In the genomic region with DNA sequence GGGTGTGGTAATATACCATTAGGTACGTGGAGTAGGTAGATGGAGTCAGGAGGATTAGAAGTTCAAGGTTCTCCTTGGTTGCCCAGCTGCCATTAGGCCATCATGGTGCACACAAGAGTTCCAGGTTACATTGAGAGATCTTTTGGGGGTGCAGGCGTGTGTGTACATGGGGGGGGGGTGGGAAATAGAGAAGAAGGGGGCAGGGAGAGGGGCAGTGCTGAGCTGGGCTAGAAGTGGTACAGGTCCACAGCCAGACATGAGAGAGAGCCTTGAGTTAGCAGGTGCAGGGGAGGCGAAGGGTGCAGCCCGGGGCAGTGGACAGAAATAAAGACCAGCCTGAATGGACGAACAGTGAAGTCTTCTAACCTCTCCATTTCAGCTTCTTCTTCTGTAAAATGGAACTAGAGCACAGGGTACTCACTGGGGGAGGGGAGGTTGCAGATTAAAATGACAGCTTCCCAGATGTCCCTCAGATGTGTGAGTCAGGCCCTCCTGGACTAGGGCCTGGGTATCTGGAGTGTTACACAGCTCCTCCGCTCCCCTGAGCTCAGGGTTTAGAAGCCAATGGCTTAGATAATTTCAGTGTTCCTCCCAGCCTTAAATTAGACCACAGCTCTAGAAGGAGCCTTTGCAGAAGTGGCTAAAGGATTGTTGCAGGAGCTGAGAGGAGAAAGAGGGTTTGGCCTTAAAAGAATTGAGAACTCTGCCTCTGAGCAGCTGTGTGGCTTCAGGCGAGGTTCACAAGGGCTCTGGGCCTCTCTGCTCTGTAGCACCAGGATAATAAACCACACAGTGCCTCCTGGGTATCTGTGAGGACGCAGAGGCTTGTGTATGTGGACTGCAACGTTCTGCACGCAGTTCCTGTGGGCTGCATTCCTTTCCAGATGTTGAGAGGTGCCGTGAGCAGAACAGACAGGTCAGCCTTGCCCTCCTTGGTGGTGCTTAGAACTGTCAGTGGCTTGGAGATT, we compare ENCODE assay signal across 8 mouse cellular contexts. TPM values are rescaled to one million over a fixed set of nuclear protein-coding genes. Genes with fewer than 3 reads are reported as not detected.
DNase-seq lines count a peak whose midpoint lies in the region; ATAC-seq and TF ChIP-seq lines count a peak whose summit lies in the region.

No protein-coding gene starts in this region.

- no peak overlapping the region for H3K9ac ChIP-seq in embryonic facial prominence, embryonic 15.5 days
- H3K9ac ChIP-seq in liver, embryonic 15.5 days = peak overlapping the region; percentile 53; the same call in 1 of the 2 replicates

- peaks cover 11% of the 10 kb centered on the region for H3K36me3 ChIP-seq in kidney, adult 2 months (ENCODE audit: control insufficient read depth, insufficient read depth, low read length)
- H3K36me3 ChIP-seq in G1E (replicated peaks) = peaks cover 53% of the 10 kb centered on the region
- peaks cover 56% of the 10 kb centered on the region for H3K36me3 ChIP-seq in embryonic facial prominence, embryonic 15.5 days
- peaks cover 25% of the 10 kb centered on the region for H3K36me3 ChIP-seq in liver, embryonic 15.5 days (replicated peaks)

- H3K4me3 ChIP-seq in kidney, adult 2 months (ENCODE audit: insufficient read depth, low read depth, low read length) = no peak overlapping the region
- peak overlapping the region; percentile 10; the same call in 1 of the 2 replicates for H3K4me3 ChIP-seq in G1E (ENCODE audit: low read depth, low read length)
- H3K4me3 ChIP-seq in embryonic facial prominence, embryonic 15.5 days (replicated peaks) = no peak overlapping the region
- peak overlapping the region; percentile 36; the same call in 1 of the 2 replicates for H3K4me3 ChIP-seq in liver, embryonic 15.5 days (replicated peaks)

- no peak for DNase-seq in kidney, adult 2 months
- DNase-seq in kidney, postnatal 4 days = no peak
- DNase-seq in G1E (ENCODE audit: low spot score) = no peak
- no peak for DNase-seq in layer of hippocampus, adult 8-10 months (ENCODE audit: low spot score in 2 of 2)
- no peak for DNase-seq in ovary, adult 18-20 months (ENCODE audit: low spot score)
- DNase-seq in cerebellum, postnatal 14 days = no peak

- TF ChIP-seq POLR2A in kidney, adult 2 months (IDR thresholded peaks at IDR 0.05; ENCODE audit: low read depth, low read length) = no peak

- 73% methylated on average over 11 of the region's 11 CpGs for WGBS in kidney, adult 2 months
- WGBS in embryonic facial prominence, embryonic 15.5 days = 52% methylated on average over 11 of the region's 11 CpGs
- WGBS in liver, embryonic 15.5 days (ENCODE audit: insufficient replicate concordance) = 31% methylated on average over 11 of the region's 11 CpGs

- no peaks in the 10 kb centered on the region for H3K27me3 ChIP-seq in kidney, adult 2 months (replicated peaks; ENCODE audit: control insufficient read depth, insufficient read depth, low read length)
- H3K27me3 ChIP-seq in G1E (ENCODE audit: insufficient read depth, low read length) = no peaks in the 10 kb centered on the region
- no peaks in the 10 kb centered on the region for H3K27me3 ChIP-seq in embryonic facial prominence, embryonic 15.5 days
- no peaks in the 10 kb centered on the region for H3K27me3 ChIP-seq in liver, embryonic 15.5 days

- H3K4me1 ChIP-seq in kidney, adult 2 months (ENCODE audit: control insufficient read depth, insufficient read depth, low read length) = peaks cover 33% of the 10 kb centered on the region
- peaks cover 58% of the 10 kb centered on the region for H3K4me1 ChIP-seq in G1E (ENCODE audit: insufficient read depth, low read depth, low read length)
- peaks cover 63% of the 10 kb centered on the region for H3K4me1 ChIP-seq in embryonic facial prominence, embryonic 15.5 days
- H3K4me1 ChIP-seq in liver, embryonic 15.5 days (replicated peaks) = peaks cover 63% of the 10 kb centered on the region

- no peak for ATAC-seq in G1E (ENCODE audit: extremely low read depth, insufficient number of reproducible peaks, low FRiP score, poor library complexity, severe bottlenecking)
- ATAC-seq in embryonic facial prominence, embryonic 15.5 days (ENCODE audit: insufficient number of reproducible peaks, low FRiP score, low TSS enrichment, low read depth) = no peak
- peak; percentile 10; the same call in 1 of the 2 replicates for ATAC-seq in liver, embryonic 15.5 days (ENCODE audit: insufficient read depth)

- no peak for TF ChIP-seq CTCF in kidney, adult 2 months (conservative IDR thresholded peaks at IDR 0.05; ENCODE audit: insufficient read depth, insufficient read length, low read depth, low read length)
- no peak for TF ChIP-seq CTCF in G1E (IDR thresholded peaks at IDR 0.05; ENCODE audit: low read depth, low read length)

- no peaks in the 10 kb centered on the region for H3K9me3 ChIP-seq in G1E (replicated peaks)
- no peaks in the 10 kb centered on the region for H3K9me3 ChIP-seq in embryonic facial prominence, embryonic 15.5 days (replicated peaks)
- H3K9me3 ChIP-seq in liver, embryonic 15.5 days (replicated peaks) = no peaks in the 10 kb centered on the region

- H3K4me2 ChIP-seq in embryonic facial prominence, embryonic 15.5 days (replicated peaks) = no peak overlapping the region
- peak overlapping the region; percentile 76 for H3K4me2 ChIP-seq in liver, embryonic 15.5 days

- H3K27ac ChIP-seq in kidney, adult 2 months (ENCODE audit: insufficient read depth, low read depth, low read length) = peak overlapping the region; percentile 75; the same call in 1 of the 2 replicates
- H3K27ac ChIP-seq in embryonic facial prominence, embryonic 15.5 days (replicated peaks) = peak overlapping the region; percentile 44
- peak overlapping the region; percentile 92 for H3K27ac ChIP-seq in liver, embryonic 15.5 days (replicated peaks)

RNA-seq across cellular contexts. Expression of a gene that starts 47.7 kb away (rescaled TPM):
- 22.2 and 23.3 TPM in 2 replicates for polyA plus RNA-seq in kidney, adult 2 months (2012; rRNA removed)
- 15.6 and 19.8 TPM in 2 replicates for total RNA-seq in G1E (2014; fragmentation: Nextera tagmentation)
- total RNA-seq in G1E (2017) = 2.7 TPM in 2 replicates
- polyA plus RNA-seq in G1E (2012) = 37.6 and 37.9 TPM in 2 replicates
- 13.2 and 13.9 TPM in 2 replicates for polyA plus RNA-seq in embryonic facial prominence, embryonic 15.5 days (2015; fragmentation: Nextera tagmentation; extraction: Ambion mirVana)
- polyA plus RNA-seq in liver, embryonic 15.5 days (2015; fragmentation: Nextera tagmentation; extraction: Ambion mirVana) = 1.1 and 1.3 TPM in 2 replicates
- total RNA-seq in layer of hippocampus, adult 8-10 months (2022) = 100 to 1,000 TPM in 3 of 4 experiments, 10 to 100 TPM in 1; 99.1 to 116 (median 106) TPM

Comparison
In these comparisons a context has a peak if more than half of its experiments do, and no peak if none do; other contexts are left out.
1. H3K4me3 ChIP-seq: peak in G1E (single experiment) and liver, embryonic 15.5 days (single experiment); none in kidney, adult 2 months (single experiment) and embryonic facial prominence, embryonic 15.5 days (single experiment).
2. Peak in every context shown above with its lines, with median percentiles within 50 percentile points of each other: H3K27ac ChIP-seq.